Mouse (Mus musculus) forebrain, embryonic 12.5 days (tissue): Measurements from ENCODE around the gene Med25. TPM values are rescaled to one million over a fixed set of nuclear protein-coding genes. Genes with fewer than 3 reads are reported as not detected.

ENCODE experiments used
- ATAC-seq: fragments of 200-750 bp; cut with Nextera tagmentation; 2 replicates; pipeline ENCODE4 v1.8.0; 2017; ENCODE audit warnings: moderate TSS enrichment; ENCODE audit not compliant: low FRiP score
- H3K27ac ChIP-seq: fragments of 300-500 bp; sonication (generic); 2 replicates; pipeline ENCODE4 v1.5.1; 2016; ENCODE audit warnings: mild to moderate bottlenecking
- H3K27me3 ChIP-seq: fragments of 300-500 bp; sonication (generic); 2 replicates; pipeline ENCODE4 v1.6.1; 2016; ENCODE audit warnings: mild to moderate bottlenecking
- H3K36me3 ChIP-seq: fragments of 300-500 bp; sonication (generic); replicated peaks from 2 replicates; pipeline ENCODE4 v1.6.1; 2016; ENCODE audit warnings: mild to moderate bottlenecking
- H3K4me1 ChIP-seq: fragments of 300-500 bp; sonication (generic); 2 replicates; pipeline ENCODE4 v1.6.1; 2016
- H3K4me2 ChIP-seq: fragments of 300-500 bp; sonication (generic); 2 replicates; pipeline ENCODE4 v1.6.1; 2016; ENCODE audit warnings: mild to moderate bottlenecking, moderate library complexity
- H3K4me3 ChIP-seq: fragments of 300-500 bp; sonication (generic); replicated peaks from 2 replicates; pipeline ENCODE4 v1.5.1; 2016; ENCODE audit warnings: mild to moderate bottlenecking
- H3K9ac ChIP-seq: fragments of 300-500 bp; sonication (generic); 2 replicates; pipeline ENCODE4 v1.6.1; 2016; ENCODE audit warnings: mild to moderate bottlenecking
- H3K9me3 ChIP-seq: fragments of 300-500 bp; sonication (generic); 2 replicates; pipeline ENCODE4 v1.6.1; 2016
- WGBS: fragments of 180-500 bp; shearing (Covaris S2); methylation state at CpG from one replicate; pipeline ENCODE4 v1.1.7; 2016; 5-methylcytosine and 5-hydroxymethylcytosine counted together
- polyA plus RNA-seq: library from polyadenylated mRNA; unstranded; fragments of >200 nt; fragmentation: Nextera tagmentation; extraction: Ambion mirVana; gene quantifications from 2 replicates; pipeline ENCODE4 v1.2.1, GENCODE M21; 2016

The Med25 gene
- polyA plus RNA-seq, 1 experiment from 2014 or later = 172 TPM

DNA sequence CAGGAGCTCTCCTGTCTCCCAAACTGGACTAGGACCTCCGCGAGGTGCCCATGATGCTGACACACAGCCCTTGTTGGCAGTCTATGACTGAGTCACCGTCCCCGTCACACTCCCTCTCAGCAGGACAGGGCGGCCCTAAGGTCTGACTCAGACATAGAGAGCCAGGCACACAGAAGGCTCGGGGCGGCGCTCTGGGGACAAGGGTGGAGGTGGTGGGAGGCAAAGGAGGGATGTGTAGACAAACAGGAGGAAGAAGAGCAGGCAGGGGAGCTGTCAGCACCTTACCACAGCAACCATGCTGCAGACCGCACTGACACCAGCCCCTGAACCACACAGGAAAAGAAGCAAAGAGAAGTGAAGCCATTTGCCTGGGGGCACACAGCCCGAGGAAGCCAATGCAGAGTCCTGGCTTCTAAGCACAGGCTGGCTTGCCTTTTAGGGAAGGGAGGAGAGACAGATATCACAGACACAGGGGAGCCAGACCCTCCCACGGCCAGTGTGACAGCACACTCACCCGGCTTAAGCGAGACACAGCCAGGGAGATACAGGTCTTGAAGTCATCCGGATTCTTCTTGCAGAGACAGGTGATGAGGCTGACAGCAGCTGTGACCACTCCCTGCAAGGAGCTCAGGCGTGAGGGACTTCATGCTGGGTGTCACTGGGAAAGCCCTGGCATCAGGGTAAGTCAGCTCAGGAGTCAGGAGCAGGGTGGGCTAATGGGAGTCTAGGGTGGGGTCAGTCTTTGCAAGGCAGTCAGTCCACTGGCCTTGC lies 16.4 kb upstream of the Med25 start:
- peaks cover 93% of the 10 kb centered on the region for H3K36me3 ChIP-seq
- ATAC-seq = no peak
- no peak overlapping the region for H3K27ac ChIP-seq
- no peak overlapping the region for H3K9ac ChIP-seq
- H3K4me3 ChIP-seq = no peak overlapping the region
- H3K4me1 ChIP-seq = no peaks in the 10 kb centered on the region
- no peak overlapping the region for H3K4me2 ChIP-seq
- no peaks in the 10 kb centered on the region for H3K27me3 ChIP-seq
- H3K9me3 ChIP-seq = no peaks in the 10 kb centered on the region
- 93% methylated on average over 15 of the region's 15 CpGs for WGBS

DNA sequence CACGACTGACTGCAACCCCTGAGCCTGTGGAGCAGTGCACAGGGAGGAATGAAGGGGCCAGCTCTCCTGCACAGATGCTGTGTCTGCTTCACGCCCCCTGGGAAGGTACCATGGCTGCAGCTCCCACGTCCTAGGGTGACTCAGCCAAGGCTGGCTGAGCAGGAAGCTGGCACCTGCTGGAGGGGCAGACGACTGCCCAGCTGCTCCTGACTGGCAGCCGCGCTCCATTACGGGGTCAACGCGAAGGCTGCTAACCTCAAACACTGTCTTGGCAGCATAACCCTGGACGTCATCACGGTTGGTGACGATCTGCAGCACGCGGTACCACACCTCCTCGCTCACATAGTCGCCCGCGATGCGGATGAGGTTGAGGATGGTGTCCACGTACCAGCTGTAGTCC lies 12.9 kb upstream of the Med25 start:
- peaks cover 94% of the 10 kb centered on the region for H3K36me3 ChIP-seq
- no peaks in the 10 kb centered on the region for H3K9me3 ChIP-seq
- WGBS = 92% methylated on average over 20 of the region's 20 CpGs
- no peak overlapping the region for H3K4me2 ChIP-seq
- H3K4me1 ChIP-seq = peaks cover 16% of the 10 kb centered on the region
- H3K4me3 ChIP-seq = no peak overlapping the region
- no peak overlapping the region for H3K9ac ChIP-seq
- no peak overlapping the region for H3K27ac ChIP-seq
- H3K27me3 ChIP-seq = no peaks in the 10 kb centered on the region
- ATAC-seq = no peak

GRCm38 (mm10) chr7:44901230-44901722 lies 8.8 kb upstream of the Med25 start:
- peaks cover 53% of the 10 kb centered on the region for H3K4me1 ChIP-seq
- no peaks in the 10 kb centered on the region for H3K9me3 ChIP-seq
- no peak overlapping the region for H3K9ac ChIP-seq
- 16% methylated on average over 21 of the region's 21 CpGs for WGBS
- peaks cover 77% of the 10 kb centered on the region for H3K36me3 ChIP-seq
- peak overlapping the region; percentile 56 for H3K27ac ChIP-seq
- H3K27me3 ChIP-seq = no peaks in the 10 kb centered on the region
- peak overlapping the region; percentile 20 for H3K4me3 ChIP-seq
- ATAC-seq = peak; percentile 44
- H3K4me2 ChIP-seq = peak overlapping the region; percentile 53

- WGBS = 83% methylated on average over 11 of the region's 11 CpGs
Observed at GRCm38 (mm10) chr7:44900632-44901031, 8.1 kb upstream of the Med25 start.

GRCm38 (mm10) chr7:44898607-44899006 lies 6.1 kb upstream of the Med25 start:
- Histone ChIP-seq H3K9ac (no peak overlapping the region), H3K4me2 (0 out of 2 replicates have a peak overlapping the region, but pooled peaks have one; percentile 8), H3K36me3 (peaks cover 51% of the 10 kb centered on the region), H3K27me3 (no peaks in the 10 kb centered on the region), H3K4me3 (no peak overlapping the region), H3K4me1 (peaks cover 71% of the 10 kb centered on the region), H3K9me3 (no peaks in the 10 kb centered on the region), H3K27ac (no peak overlapping the region)
- 39% methylated on average over 19 of the region's 19 CpGs for WGBS
- no peak for ATAC-seq

More at GRCm38 (mm10) chr7:44900632-44901031, 8.1 kb upstream of the Med25 start:
- Histone ChIP-seq H3K4me2 (no peak overlapping the region), H3K27ac (peak overlapping the region; percentile 63), H3K4me1 (peaks cover 54% of the 10 kb centered on the region), H3K27me3 (no peaks in the 10 kb centered on the region), H3K36me3 (peaks cover 71% of the 10 kb centered on the region), H3K9ac (peak overlapping the region; percentile 25; the same call in 1 of the 2 replicates), H3K4me3 (no peak overlapping the region), H3K9me3 (no peaks in the 10 kb centered on the region)
- no peak for ATAC-seq

DNA sequence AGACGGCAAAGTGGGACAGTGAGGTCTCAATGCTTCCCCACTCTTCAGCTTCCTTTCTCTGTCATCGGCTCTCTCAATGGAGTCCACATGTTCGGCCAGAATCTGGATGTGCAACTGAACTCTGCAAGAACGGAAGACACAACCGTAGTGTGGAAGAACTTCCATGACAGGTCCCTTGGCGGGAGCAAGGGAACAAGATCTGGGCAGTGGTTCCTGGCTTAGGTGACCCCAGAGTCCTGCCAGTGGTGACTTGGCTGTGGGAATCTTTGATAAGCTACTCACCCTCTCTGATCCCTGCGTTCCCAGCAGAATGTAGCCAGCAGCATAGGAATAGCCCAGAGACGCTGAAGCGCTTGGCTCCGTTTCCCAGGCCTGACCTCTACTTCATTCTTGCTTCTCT lies 4.0 kb upstream of the Med25 start:
- 33% methylated on average over 10 of the region's 10 CpGs for WGBS
- no peak for ATAC-seq
- Histone ChIP-seq H3K36me3 (peaks cover 31% of the 10 kb centered on the region), H3K27me3 (no peaks in the 10 kb centered on the region), H3K9me3 (no peaks in the 10 kb centered on the region), H3K27ac (peak overlapping the region; percentile 97), H3K4me2 (peak overlapping the region; percentile 77), H3K4me3 (peak overlapping the region; percentile 62), H3K4me1 (peaks cover 76% of the 10 kb centered on the region), H3K9ac (peak overlapping the region; percentile 71)

DNA sequence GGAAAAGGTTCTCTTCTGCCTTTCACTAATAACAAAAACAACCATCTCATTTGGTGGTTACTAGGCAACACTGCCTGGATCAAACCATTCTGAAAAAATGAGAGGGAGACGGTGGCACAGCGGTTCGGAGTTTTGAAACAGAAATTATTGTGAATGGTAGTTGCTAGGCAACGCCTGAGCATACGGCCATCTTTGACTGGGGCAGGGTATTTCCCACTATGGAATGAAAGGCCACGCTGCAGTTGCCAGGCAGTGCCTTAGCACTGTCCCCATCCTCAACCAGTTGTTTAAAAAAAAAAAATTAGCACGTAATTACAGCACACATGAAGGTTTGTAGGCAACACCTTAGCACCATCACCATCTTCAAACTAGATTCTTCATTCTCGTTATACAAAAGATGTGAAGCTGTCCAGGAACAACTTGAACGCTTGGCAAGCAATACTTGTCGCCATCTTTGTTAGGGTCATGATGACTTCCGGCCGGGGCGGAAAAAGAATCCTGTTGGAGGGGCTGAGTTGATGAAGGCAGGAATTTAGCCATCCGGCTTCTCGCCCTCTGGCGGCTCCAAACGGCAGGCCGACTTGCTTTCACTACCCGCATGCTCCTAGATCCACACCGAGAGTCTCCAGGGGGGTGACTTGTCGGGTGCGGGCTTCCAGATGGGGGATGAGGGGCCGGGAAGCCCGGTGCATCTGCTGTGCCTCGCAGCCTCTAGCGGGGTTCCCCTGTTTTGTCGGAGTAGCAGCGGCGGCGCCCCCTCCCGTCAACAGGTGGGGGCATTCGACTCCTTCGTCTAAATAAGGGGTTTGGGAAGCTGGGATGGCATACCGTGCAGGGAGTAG lies 3.3 kb upstream of the Med25 start, which contains the start of gene Fuz:
Gene Fuz, plus strand, starts transcription at position 487 of the 842 bp plus-strand sequence.
- peak within 1 kb of the TSS; percentile 71 for H3K9ac ChIP-seq
- H3K4me2 ChIP-seq = peak within 1 kb of the TSS; percentile 77
- peaks cover 29% of the 10 kb centered on the region for H3K36me3 ChIP-seq
- no peaks in the 10 kb centered on the region for H3K27me3 ChIP-seq
- peak; percentile 75 for ATAC-seq
- H3K4me3 ChIP-seq = peak within 1 kb of the TSS; percentile 62
- peak within 1 kb of the TSS; percentile 97 for H3K27ac ChIP-seq
- peaks cover 76% of the 10 kb centered on the region for H3K4me1 ChIP-seq
- WGBS = under 1% methylated on average over 34 of the region's 34 CpGs
- H3K9me3 ChIP-seq = no peaks in the 10 kb centered on the region

DNA sequence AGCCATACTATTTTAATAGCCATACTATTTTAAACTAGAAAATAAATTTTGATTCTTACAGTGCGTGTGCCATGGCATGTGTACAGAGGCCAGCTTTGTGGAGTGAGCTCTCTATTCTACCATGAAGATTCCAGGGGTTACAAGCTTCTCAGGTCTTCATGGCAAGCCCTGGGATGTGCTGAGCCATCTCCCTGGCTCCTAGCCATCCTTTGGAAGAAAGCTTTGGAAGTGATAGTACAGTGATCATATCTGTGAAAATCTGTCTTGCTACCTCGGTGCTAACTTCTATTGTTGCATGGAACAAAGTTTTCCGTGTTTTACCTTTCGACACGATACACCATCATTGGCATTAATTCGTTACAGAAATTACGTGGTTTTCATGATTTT lies 2.7 kb upstream of the Med25 start:
- Histone ChIP-seq H3K27ac (peak overlapping the region; percentile 97), H3K4me2 (peak overlapping the region; percentile 77), H3K9ac (peak overlapping the region; percentile 43; the same call in 1 of the 2 replicates), H3K4me1 (peaks cover 76% of the 10 kb centered on the region), H3K4me3 (peak overlapping the region; percentile 62), H3K36me3 (peaks cover 29% of the 10 kb centered on the region), H3K9me3 (no peaks in the 10 kb centered on the region), H3K27me3 (no peaks in the 10 kb centered on the region)
- WGBS = 30% methylated on average over 7 of the region's 7 CpGs
- ATAC-seq = no peak

GRCm38 (mm10) chr7:44894175-44894574 lies 1.7 kb upstream of the Med25 start:
- no peaks in the 10 kb centered on the region for H3K9me3 ChIP-seq
- H3K4me3 ChIP-seq = no peak overlapping the region
- WGBS = 96% methylated on average over 3 of the region's 3 CpGs
- peaks cover 70% of the 10 kb centered on the region for H3K4me1 ChIP-seq
- peaks cover 25% of the 10 kb centered on the region for H3K36me3 ChIP-seq
- no peaks in the 10 kb centered on the region for H3K27me3 ChIP-seq
- peak overlapping the region; percentile 97 for H3K27ac ChIP-seq
- no peak for ATAC-seq
- H3K4me2 ChIP-seq = peak overlapping the region; percentile 47; the same call in 1 of the 2 replicates
- no peak overlapping the region for H3K9ac ChIP-seq

DNA sequence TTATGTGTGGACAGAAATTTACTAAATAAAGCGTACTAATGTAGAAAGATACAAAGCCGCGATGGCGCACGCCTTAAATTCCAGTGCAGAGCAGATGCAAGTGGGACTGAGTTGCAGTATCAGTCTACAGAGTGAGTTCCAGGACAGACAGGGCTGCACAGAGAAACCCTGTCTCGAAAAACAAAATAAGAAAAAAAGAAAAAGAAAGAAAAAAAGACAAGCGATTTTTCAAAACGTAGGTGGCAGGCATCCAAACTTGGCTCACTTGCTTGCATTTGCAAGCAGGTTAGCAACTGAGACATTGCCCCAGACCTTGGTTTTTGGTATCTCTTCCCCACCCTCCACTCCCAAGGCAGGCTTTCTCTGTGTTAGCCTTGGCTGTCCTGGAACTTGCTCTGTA lies 685 bp upstream of the Med25 start:
- peak overlapping the region; percentile 42 for H3K9ac ChIP-seq
- H3K36me3 ChIP-seq = peaks cover 28% of the 10 kb centered on the region
- 9% methylated on average over 8 of the region's 8 CpGs for WGBS
- H3K4me3 ChIP-seq = peak overlapping the region; percentile 83
- H3K4me2 ChIP-seq = peak overlapping the region; percentile 47
- H3K27ac ChIP-seq = peak overlapping the region; percentile 97
- no peaks in the 10 kb centered on the region for H3K9me3 ChIP-seq
- H3K27me3 ChIP-seq = no peaks in the 10 kb centered on the region
- ATAC-seq = no peak
- H3K4me1 ChIP-seq = peaks cover 61% of the 10 kb centered on the region

DNA sequence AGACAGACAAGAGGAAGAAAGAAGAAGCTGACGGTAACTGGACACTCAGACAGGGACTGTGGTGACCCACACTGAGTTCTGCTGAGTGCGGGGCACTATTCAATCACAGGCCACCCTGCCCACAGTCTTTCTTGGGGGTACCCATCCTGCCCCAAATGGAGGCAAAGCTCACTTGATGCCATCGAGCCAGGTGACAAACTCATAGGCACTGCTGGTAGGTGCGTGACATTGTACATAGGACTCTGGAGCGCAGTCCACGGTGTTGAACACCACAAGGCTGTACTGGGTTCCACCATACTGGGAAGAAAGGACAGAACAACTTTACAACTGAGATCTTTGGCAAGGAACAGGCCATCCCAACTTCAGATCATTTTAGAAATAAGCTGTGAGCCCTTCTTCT lies 901 bp downstream of the Med25 start:
- no peaks in the 10 kb centered on the region for H3K9me3 ChIP-seq
- H3K27me3 ChIP-seq = no peaks in the 10 kb centered on the region
- peak overlapping the region; percentile 98 for H3K27ac ChIP-seq
- H3K4me1 ChIP-seq = peaks cover 45% of the 10 kb centered on the region
- WGBS = 20% methylated on average over 6 of the region's 6 CpGs
- ATAC-seq = no peak
- H3K4me2 ChIP-seq = peak overlapping the region; percentile 96
- H3K36me3 ChIP-seq = peaks cover 28% of the 10 kb centered on the region
- H3K4me3 ChIP-seq = peak overlapping the region; percentile 83
- H3K9ac ChIP-seq = peak overlapping the region; percentile 89

GRCm38 (mm10) chr7:44890737-44891136 lies 1.8 kb downstream of the Med25 start:
- no peaks in the 10 kb centered on the region for H3K27me3 ChIP-seq
- H3K36me3 ChIP-seq = peaks cover 37% of the 10 kb centered on the region
- no peaks in the 10 kb centered on the region for H3K9me3 ChIP-seq
- WGBS = 73% methylated on average over 4 of the region's 4 CpGs
- no peak for ATAC-seq
- peaks cover 41% of the 10 kb centered on the region for H3K4me1 ChIP-seq
- H3K27ac ChIP-seq = 0 out of 2 replicates have a peak overlapping the region, but pooled peaks have one; percentile 15
- H3K4me3 ChIP-seq = peak overlapping the region; percentile 83
- H3K4me2 ChIP-seq = peak overlapping the region; percentile 96
- peak overlapping the region; percentile 89 for H3K9ac ChIP-seq
